Mouse (Mus musculus): ENCODE results near the gene Tbxa2r. TPM values are rescaled to one million over a fixed set of nuclear protein-coding genes. Genes with fewer than 3 reads are reported as not detected.

The Tbxa2r gene
- polyA plus RNA-seq, 1 experiment from 2014 or later, result 2.4 TPM

GRCm38 (mm10) chr10:81289811-81290210, 38.7 kb upstream of the Tbxa2r start:
- 61% methylated on average over 14 of the region's 14 CpGs for WGBS
- no peak overlapping the region for H3K4me3 ChIP-seq (ENCODE audit: low read depth, low read length)
- no peaks in the 10 kb centered on the region for H3K9me3 ChIP-seq (ENCODE audit: control insufficient read depth, low read length)
- H3K9ac ChIP-seq (ENCODE audit: low read length), result no peak overlapping the region
- no peak overlapping the region for H3K4me2 ChIP-seq
- no peaks in the 10 kb centered on the region for H3K36me3 ChIP-seq (ENCODE audit: control insufficient read depth, insufficient read depth, low read length)
- ATAC-seq (ENCODE audit: low FRiP score), result no peak
- no peak for DNase-seq (ENCODE audit: low spot score, missing footprints)
- H3K27me3 ChIP-seq (ENCODE audit: control insufficient read depth, insufficient read depth, low read length), result peaks cover 29% of the 10 kb centered on the region
- peaks cover 16% of the 10 kb centered on the region for H3K4me1 ChIP-seq (ENCODE audit: control insufficient read depth, insufficient read depth, low read length)
- H3K27ac ChIP-seq (ENCODE audit: low read depth, low read length), result no peak overlapping the region

GRCm38 (mm10) chr10:81290698-81291460, 37.7 kb upstream of the Tbxa2r start:
- peaks cover 23% of the 10 kb centered on the region for H3K27me3 ChIP-seq (ENCODE audit: control insufficient read depth, insufficient read depth, low read length)
- WGBS, result 14% methylated on average over 23 of the region's 24 CpGs
- H3K27ac ChIP-seq (ENCODE audit: low read depth, low read length), result no peak overlapping the region
- no peak overlapping the region for H3K4me2 ChIP-seq
- H3K4me3 ChIP-seq (ENCODE audit: low read depth, low read length), result no peak overlapping the region
- no peak for ATAC-seq (ENCODE audit: low FRiP score)
- H3K9me3 ChIP-seq (ENCODE audit: control insufficient read depth, low read length), result no peaks in the 10 kb centered on the region
- no peaks in the 10 kb centered on the region for H3K36me3 ChIP-seq (ENCODE audit: control insufficient read depth, insufficient read depth, low read length)
- H3K4me1 ChIP-seq (ENCODE audit: control insufficient read depth, insufficient read depth, low read length), result peaks cover 11% of the 10 kb centered on the region
- DNase-seq (ENCODE audit: low spot score, missing footprints), result no peak
- H3K9ac ChIP-seq (ENCODE audit: low read length), result no peak overlapping the region

- no peak within 1 kb of the TSS for H3K27ac ChIP-seq (ENCODE audit: low read depth, low read length)
- no peak within 1 kb of the TSS for H3K4me3 ChIP-seq (ENCODE audit: low read depth, low read length)
- H3K4me2 ChIP-seq, result no peak within 1 kb of the TSS
- peaks cover 23% of the 10 kb centered on the region for H3K27me3 ChIP-seq (ENCODE audit: control insufficient read depth, insufficient read depth, low read length)
- H3K9me3 ChIP-seq (ENCODE audit: control insufficient read depth, low read length), result no peaks in the 10 kb centered on the region
- H3K9ac ChIP-seq (ENCODE audit: low read length), result no peak within 1 kb of the TSS
- H3K36me3 ChIP-seq (ENCODE audit: control insufficient read depth, insufficient read depth, low read length), result no peaks in the 10 kb centered on the region
- no peak for DNase-seq (ENCODE audit: low spot score, missing footprints)
- ATAC-seq (ENCODE audit: low FRiP score), result no peak
- 79% methylated on average over 9 of the region's 9 CpGs for WGBS
- H3K4me1 ChIP-seq (ENCODE audit: control insufficient read depth, insufficient read depth, low read length), result peaks cover 11% of the 10 kb centered on the region
Measured at GRCm38 (mm10) chr10:81291511-81292104, 36.9 kb upstream of the Tbxa2r start, which contains the start of gene Tjp3. Gene Tjp3 (minus strand): TSS chr10:81291581.

- DNase-seq (ENCODE audit: low spot score, missing footprints), result peak; percentile 100
- H3K9ac ChIP-seq (ENCODE audit: low read length), result peak within 1 kb of the TSS; percentile 88
- peak within 1 kb of the TSS; percentile 64 for H3K4me2 ChIP-seq
- H3K27me3 ChIP-seq (ENCODE audit: control insufficient read depth, insufficient read depth, low read length), result peaks cover 23% of the 10 kb centered on the region
- peaks cover 11% of the 10 kb centered on the region for H3K4me1 ChIP-seq (ENCODE audit: control insufficient read depth, insufficient read depth, low read length)
- peak; percentile 95 for ATAC-seq (ENCODE audit: low FRiP score)
- H3K27ac ChIP-seq (ENCODE audit: low read depth, low read length), result peak within 1 kb of the TSS; percentile 80
- H3K4me3 ChIP-seq (ENCODE audit: low read depth, low read length), result peak within 1 kb of the TSS; percentile 89
- H3K36me3 ChIP-seq (ENCODE audit: control insufficient read depth, insufficient read depth, low read length), result no peaks in the 10 kb centered on the region
- WGBS, result under 1% methylated on average over 75 of the region's 80 CpGs
- no peaks in the 10 kb centered on the region for H3K9me3 ChIP-seq (ENCODE audit: control insufficient read depth, low read length)
Measured at GRCm38 (mm10) chr10:81292554-81293333, 35.8 kb upstream of the Tbxa2r start, which contains the start of gene Pip5k1c. Gene Pip5k1c (plus strand): TSS chr10:81292963.

- H3K27me3 ChIP-seq (ENCODE audit: control insufficient read depth, insufficient read depth, low read length), result peaks cover 23% of the 10 kb centered on the region
- H3K9ac ChIP-seq (ENCODE audit: low read length), result peak overlapping the region; percentile 88
- H3K4me3 ChIP-seq (ENCODE audit: low read depth, low read length), result peak overlapping the region; percentile 89
- ATAC-seq (ENCODE audit: low FRiP score) (no peak), DNase-seq (ENCODE audit: low spot score, missing footprints) (no peak)
- H3K9me3 ChIP-seq (ENCODE audit: control insufficient read depth, low read length), result no peaks in the 10 kb centered on the region
- 5% methylated on average over 25 of the region's 25 CpGs for WGBS
- peaks cover 11% of the 10 kb centered on the region for H3K4me1 ChIP-seq (ENCODE audit: control insufficient read depth, insufficient read depth, low read length)
- H3K4me2 ChIP-seq, result peak overlapping the region; percentile 64
- no peaks in the 10 kb centered on the region for H3K36me3 ChIP-seq (ENCODE audit: control insufficient read depth, insufficient read depth, low read length)
- peak overlapping the region; percentile 80 for H3K27ac ChIP-seq (ENCODE audit: low read depth, low read length)
Measured at GRCm38 (mm10) chr10:81293334-81294030, 35.0 kb upstream of the Tbxa2r start.

- DNase-seq (ENCODE audit: low spot score, missing footprints) (no peak), ATAC-seq (ENCODE audit: low FRiP score) (no peak)
- WGBS, result 77% methylated on average over 8 of the region's 8 CpGs
- Histone ChIP-seq H3K36me3 (ENCODE audit: control insufficient read depth, insufficient read depth, low read length) (no peaks in the 10 kb centered on the region), H3K9me3 (ENCODE audit: control insufficient read depth, low read length) (no peaks in the 10 kb centered on the region), H3K4me2 (peak overlapping the region; percentile 64), H3K4me3 (ENCODE audit: low read depth, low read length) (peak overlapping the region; percentile 89; the same call in 1 of the 2 replicates), H3K27ac (ENCODE audit: low read depth, low read length) (no peak overlapping the region), H3K9ac (ENCODE audit: low read length) (no peak overlapping the region; the same call in 1 of the 2 replicates), H3K27me3 (ENCODE audit: control insufficient read depth, insufficient read depth, low read length) (peaks cover 22% of the 10 kb centered on the region), H3K4me1 (ENCODE audit: control insufficient read depth, insufficient read depth, low read length) (peaks cover 11% of the 10 kb centered on the region)
Measured at GRCm38 (mm10) chr10:81294442-81294841, 34.1 kb upstream of the Tbxa2r start.

GRCm38 (mm10) chr10:81295185-81295584, 33.3 kb upstream of the Tbxa2r start:
- H3K4me1 ChIP-seq (ENCODE audit: control insufficient read depth, insufficient read depth, low read length), result peaks cover 11% of the 10 kb centered on the region
- H3K9ac ChIP-seq (ENCODE audit: low read length), result no peak overlapping the region
- no peak overlapping the region for H3K4me2 ChIP-seq
- DNase-seq (ENCODE audit: low spot score, missing footprints) (no peak), ATAC-seq (ENCODE audit: low FRiP score) (no peak)
- no peaks in the 10 kb centered on the region for H3K36me3 ChIP-seq (ENCODE audit: control insufficient read depth, insufficient read depth, low read length)
- no peak overlapping the region for H3K4me3 ChIP-seq (ENCODE audit: low read depth, low read length)
- H3K27ac ChIP-seq (ENCODE audit: low read depth, low read length), result no peak overlapping the region
- H3K27me3 ChIP-seq (ENCODE audit: control insufficient read depth, insufficient read depth, low read length), result peaks cover 15% of the 10 kb centered on the region
- H3K9me3 ChIP-seq (ENCODE audit: control insufficient read depth, low read length), result no peaks in the 10 kb centered on the region
- WGBS, result 92% methylated on average over 6 of the region's 6 CpGs

- WGBS, result 85% methylated on average over 6 of the region's 6 CpGs
- no peak overlapping the region for H3K4me3 ChIP-seq (ENCODE audit: low read depth, low read length)
Measured at GRCm38 (mm10) chr10:81297246-81297645, 31.3 kb upstream of the Tbxa2r start.

More at GRCm38 (mm10) chr10:81297246-81297645, 31.3 kb upstream of the Tbxa2r start:
- Histone ChIP-seq H3K27ac (ENCODE audit: low read depth, low read length) (no peak overlapping the region), H3K9ac (ENCODE audit: low read length) (no peak overlapping the region), H3K9me3 (ENCODE audit: control insufficient read depth, low read length) (no peaks in the 10 kb centered on the region), H3K36me3 (ENCODE audit: control insufficient read depth, insufficient read depth, low read length) (no peaks in the 10 kb centered on the region), H3K4me2 (no peak overlapping the region), H3K4me1 (ENCODE audit: control insufficient read depth, insufficient read depth, low read length) (peaks cover 16% of the 10 kb centered on the region), H3K27me3 (ENCODE audit: control insufficient read depth, insufficient read depth, low read length) (no peaks in the 10 kb centered on the region)
- DNase-seq (ENCODE audit: low spot score, missing footprints) (no peak), ATAC-seq (ENCODE audit: low FRiP score) (no peak)
